Mouse (Mus musculus): Measurements from ENCODE around the gene Etl4. TPM values are rescaled to one million over a fixed set of nuclear protein-coding genes. Genes with fewer than 3 reads are reported as not detected.

Etl4 gene
- polyA plus RNA-seq, 1 experiment: 154 TPM

- H3K36me3 ChIP-seq (ENCODE audit: control insufficient read depth, insufficient read depth, low read length, poor library complexity, severe bottlenecking): peaks cover 18% of the 10 kb centered on the region
- H3K4me3 ChIP-seq (ENCODE audit: low read depth, low read length): no peak overlapping the region
- H3K4me1 ChIP-seq (ENCODE audit: control insufficient read depth, insufficient read depth, low read length): peaks cover 6% of the 10 kb centered on the region
- no peaks in the 10 kb centered on the region for H3K9me3 ChIP-seq (replicated peaks; ENCODE audit: control insufficient read depth, insufficient read depth, low read length, poor library complexity, severe bottlenecking)
- H3K27me3 ChIP-seq (ENCODE audit: control insufficient read depth, insufficient read depth, low read length, poor library complexity, severe bottlenecking): no peaks in the 10 kb centered on the region
- H3K9ac ChIP-seq (ENCODE audit: low read depth, poor library complexity, severe bottlenecking): no peak overlapping the region
- TF ChIP-seq EP300 (IDR thresholded peaks at IDR 0.05; ENCODE audit: insufficient read depth, low read depth, low read length) (no peak), POLR2A (IDR thresholded peaks at IDR 0.05; ENCODE audit: insufficient read depth, low read length) (no peak), CTCF (IDR thresholded peaks at IDR 0.05; ENCODE audit: low read depth, low read length) (no peak)
- H3K27ac ChIP-seq (ENCODE audit: insufficient read depth, low read length): peak overlapping the region; percentile 99; the same call in 1 of the 2 replicates
These were observed 811.5 kb downstream of the Etl4 start for GRCm38 (mm10) chr2:20721098-20721497.

- Histone ChIP-seq H3K36me3 (ENCODE audit: control insufficient read depth, insufficient read depth, low read length, poor library complexity, severe bottlenecking) (peaks cover 7% of the 10 kb centered on the region; the same call in 1 of the 2 replicates), H3K4me1 (ENCODE audit: control insufficient read depth, insufficient read depth, low read length) (peaks cover 14% of the 10 kb centered on the region), H3K9me3 (replicated peaks; ENCODE audit: control insufficient read depth, insufficient read depth, low read length, poor library complexity, severe bottlenecking) (no peaks in the 10 kb centered on the region), H3K4me3 (ENCODE audit: low read depth, low read length) (no peak overlapping the region), H3K27me3 (ENCODE audit: control insufficient read depth, insufficient read depth, low read length, poor library complexity, severe bottlenecking) (no peaks in the 10 kb centered on the region), H3K9ac (ENCODE audit: low read depth, poor library complexity, severe bottlenecking) (peak overlapping the region; percentile 62), H3K27ac (ENCODE audit: insufficient read depth, low read length) (peak overlapping the region; percentile 99)
- TF ChIP-seq POLR2A (IDR thresholded peaks at IDR 0.05; ENCODE audit: insufficient read depth, low read length): no peak
- no peak for TF ChIP-seq EP300 (IDR thresholded peaks at IDR 0.05; ENCODE audit: insufficient read depth, low read depth, low read length)
- no peak for TF ChIP-seq CTCF (IDR thresholded peaks at IDR 0.05; ENCODE audit: low read depth, low read length)
These were observed 812.8 kb downstream of the Etl4 start for GRCm38 (mm10) chr2:20722165-20722991.

GRCm38 (mm10) chr2:20723990-20724745, 814.6 kb downstream of the Etl4 start:
- Histone ChIP-seq H3K36me3 (ENCODE audit: control insufficient read depth, insufficient read depth, low read length, poor library complexity, severe bottlenecking) (peaks cover 12% of the 10 kb centered on the region; the same call in 1 of the 2 replicates), H3K4me1 (ENCODE audit: control insufficient read depth, insufficient read depth, low read length) (peaks cover 14% of the 10 kb centered on the region), H3K27ac (ENCODE audit: insufficient read depth, low read length) (peak overlapping the region; percentile 99), H3K9ac (ENCODE audit: low read depth, poor library complexity, severe bottlenecking) (0 out of 2 replicates have a peak overlapping the region, but pooled peaks have one; percentile 49), H3K4me3 (ENCODE audit: low read depth, low read length) (no peak overlapping the region), H3K9me3 (replicated peaks; ENCODE audit: control insufficient read depth, insufficient read depth, low read length, poor library complexity, severe bottlenecking) (no peaks in the 10 kb centered on the region), H3K27me3 (ENCODE audit: control insufficient read depth, insufficient read depth, low read length, poor library complexity, severe bottlenecking) (no peaks in the 10 kb centered on the region)
- peak; percentile 86; the same call in 1 of the 2 replicates for TF ChIP-seq EP300 (IDR thresholded peaks at IDR 0.05; ENCODE audit: insufficient read depth, low read depth, low read length)
- no peak for TF ChIP-seq CTCF (IDR thresholded peaks at IDR 0.05; ENCODE audit: low read depth, low read length)

- TF ChIP-seq EP300 (IDR thresholded peaks at IDR 0.05; ENCODE audit: insufficient read depth, low read depth, low read length) (peak; percentile 54; the same call in 1 of the 2 replicates), POLR2A (IDR thresholded peaks at IDR 0.05; ENCODE audit: insufficient read depth, low read length) (no peak)
- Histone ChIP-seq H3K27me3 (ENCODE audit: control insufficient read depth, insufficient read depth, low read length, poor library complexity, severe bottlenecking) (no peaks in the 10 kb centered on the region), H3K9me3 (replicated peaks; ENCODE audit: control insufficient read depth, insufficient read depth, low read length, poor library complexity, severe bottlenecking) (no peaks in the 10 kb centered on the region), H3K4me1 (ENCODE audit: control insufficient read depth, insufficient read depth, low read length) (peaks cover 14% of the 10 kb centered on the region), H3K9ac (ENCODE audit: low read depth, poor library complexity, severe bottlenecking) (no peak overlapping the region), H3K4me3 (ENCODE audit: low read depth, low read length) (no peak overlapping the region), H3K36me3 (ENCODE audit: control insufficient read depth, insufficient read depth, low read length, poor library complexity, severe bottlenecking) (peaks cover 10% of the 10 kb centered on the region; the same call in 1 of the 2 replicates), H3K27ac (ENCODE audit: insufficient read depth, low read length) (peak overlapping the region; percentile 75)
These were observed 817.4 kb downstream of the Etl4 start for GRCm38 (mm10) chr2:20726974-20727373.

- H3K36me3 ChIP-seq (ENCODE audit: control insufficient read depth, insufficient read depth, low read length, poor library complexity, severe bottlenecking): peaks cover 13% of the 10 kb centered on the region; the same call in 1 of the 2 replicates
- peak overlapping the region; percentile 15; the same call in 1 of the 2 replicates for H3K27ac ChIP-seq (ENCODE audit: insufficient read depth, low read length)
- H3K27me3 ChIP-seq (ENCODE audit: control insufficient read depth, insufficient read depth, low read length, poor library complexity, severe bottlenecking): no peaks in the 10 kb centered on the region
- peaks cover 14% of the 10 kb centered on the region for H3K4me1 ChIP-seq (ENCODE audit: control insufficient read depth, insufficient read depth, low read length)
- no peak for TF ChIP-seq EP300 (IDR thresholded peaks at IDR 0.05; ENCODE audit: insufficient read depth, low read depth, low read length)
- TF ChIP-seq CTCF (IDR thresholded peaks at IDR 0.05; ENCODE audit: low read depth, low read length): no peak
- TF ChIP-seq POLR2A (IDR thresholded peaks at IDR 0.05; ENCODE audit: insufficient read depth, low read length): no peak
- H3K9ac ChIP-seq (ENCODE audit: low read depth, poor library complexity, severe bottlenecking): no peak overlapping the region
- no peak overlapping the region for H3K4me3 ChIP-seq (ENCODE audit: low read depth, low read length)
- no peaks in the 10 kb centered on the region for H3K9me3 ChIP-seq (replicated peaks; ENCODE audit: control insufficient read depth, insufficient read depth, low read length, poor library complexity, severe bottlenecking)
These were observed 818.3 kb downstream of the Etl4 start for GRCm38 (mm10) chr2:20727752-20728438.
